Mouse (Mus musculus): ENCODE measurements around the gene Romo1. TPM values are rescaled to one million over a fixed set of nuclear protein-coding genes. Genes with fewer than 3 reads are reported as not detected.

The Romo1 gene
- polyA plus RNA-seq, 1 experiment = 507 TPM

DNA sequence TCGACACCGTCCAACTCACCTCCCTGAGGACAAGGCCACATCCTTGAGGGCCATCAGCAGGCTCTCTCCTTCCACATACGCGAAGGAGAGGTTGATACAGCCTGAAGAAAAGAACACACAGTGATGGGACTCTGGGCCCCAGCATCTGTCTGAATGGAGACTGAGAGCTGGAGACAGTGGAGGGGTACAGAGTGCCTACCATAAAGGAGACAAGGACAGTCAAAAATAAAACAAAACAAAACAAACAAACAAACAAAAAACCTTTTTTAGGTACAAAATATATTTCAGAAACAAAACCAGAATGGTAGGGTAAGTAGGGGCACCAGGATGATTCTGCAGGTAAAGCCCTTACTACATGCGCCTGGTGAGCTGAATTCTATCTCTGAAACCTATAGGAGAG lies 16.8 kb upstream of the Romo1 start, which contains the start of gene Gm28036:
TSS of gene Gm28036 (minus strand) at position 101 of the 400 bp plus-strand sequence.
- H3K27ac ChIP-seq (ENCODE audit: insufficient read depth, low read depth, low read length) = no peak within 1 kb of the TSS
- H3K36me3 ChIP-seq (ENCODE audit: control insufficient read depth, insufficient read depth, low read length) = no peaks in the 10 kb centered on the region; the same call in 1 of the 2 replicates
- no peaks in the 10 kb centered on the region for H3K27me3 ChIP-seq (replicated peaks; ENCODE audit: control insufficient read depth, insufficient read depth, low read length)
- WGBS = 96% methylated on average over 5 of the region's 5 CpGs
- no peaks in the 10 kb centered on the region for H3K4me1 ChIP-seq (ENCODE audit: control insufficient read depth, insufficient read depth, low read length)
- TF ChIP-seq CTCF (conservative IDR thresholded peaks at IDR 0.05; ENCODE audit: insufficient read depth, insufficient read length, low read depth, low read length) (no peak), POLR2A (IDR thresholded peaks at IDR 0.05; ENCODE audit: low read depth, low read length) (no peak)
- H3K4me3 ChIP-seq (ENCODE audit: insufficient read depth, low read depth, low read length) = no peak within 1 kb of the TSS
- DNase-seq = no peak

DNA sequence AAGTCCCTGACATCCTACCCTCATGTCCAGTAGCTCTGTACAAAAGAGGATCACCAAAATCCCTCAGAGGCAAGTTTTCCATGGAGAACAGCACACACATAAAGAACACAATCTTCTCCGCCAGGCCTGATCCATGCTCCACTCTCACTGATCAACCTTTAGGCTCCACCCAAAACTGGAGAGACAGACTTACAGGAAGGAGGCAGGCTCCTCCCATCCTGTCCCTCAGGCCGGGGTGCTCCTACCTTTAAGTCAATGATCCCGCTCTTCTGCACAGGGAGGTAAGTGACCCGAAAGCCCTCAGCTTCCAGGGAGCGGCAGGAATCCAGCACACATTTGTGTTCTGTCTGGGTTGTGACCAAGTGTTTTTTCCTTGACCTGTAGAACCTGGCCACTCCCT lies 9.7 kb upstream of the Romo1 start:
- Histone ChIP-seq H3K27me3 (replicated peaks; ENCODE audit: control insufficient read depth, insufficient read depth, low read length) (no peaks in the 10 kb centered on the region), H3K27ac (ENCODE audit: insufficient read depth, low read depth, low read length) (no peak overlapping the region), H3K4me1 (ENCODE audit: control insufficient read depth, insufficient read depth, low read length) (no peaks in the 10 kb centered on the region), H3K36me3 (ENCODE audit: control insufficient read depth, insufficient read depth, low read length) (no peaks in the 10 kb centered on the region; the same call in 1 of the 2 replicates), H3K4me3 (ENCODE audit: insufficient read depth, low read depth, low read length) (no peak overlapping the region)
- no peak for DNase-seq
- 74% methylated on average over 5 of the region's 5 CpGs for WGBS
- TF ChIP-seq POLR2A (IDR thresholded peaks at IDR 0.05; ENCODE audit: low read depth, low read length) (no peak), CTCF (conservative IDR thresholded peaks at IDR 0.05; ENCODE audit: insufficient read depth, insufficient read length, low read depth, low read length) (no peak)

DNA sequence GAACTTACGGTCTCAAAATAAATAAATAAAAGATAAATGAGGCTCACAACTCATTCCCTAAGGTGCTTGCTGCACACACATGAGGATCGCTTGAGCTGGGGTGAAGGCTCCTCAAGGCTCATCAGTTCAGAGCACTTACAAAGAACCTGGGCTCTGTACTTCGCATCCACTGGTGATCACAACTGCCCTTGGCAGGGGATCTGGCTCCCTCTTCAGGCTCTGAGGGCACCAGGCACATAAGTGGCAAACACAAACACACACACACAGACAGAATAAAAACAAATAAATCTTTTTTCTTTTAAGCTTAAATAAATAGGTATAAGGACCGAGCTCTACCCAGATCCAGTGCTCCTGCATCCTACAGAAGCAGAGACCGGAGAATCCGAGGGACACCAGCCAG lies 8.1 kb upstream of the Romo1 start:
- no peaks in the 10 kb centered on the region for H3K4me1 ChIP-seq (ENCODE audit: control insufficient read depth, insufficient read depth, low read length)

DNA sequence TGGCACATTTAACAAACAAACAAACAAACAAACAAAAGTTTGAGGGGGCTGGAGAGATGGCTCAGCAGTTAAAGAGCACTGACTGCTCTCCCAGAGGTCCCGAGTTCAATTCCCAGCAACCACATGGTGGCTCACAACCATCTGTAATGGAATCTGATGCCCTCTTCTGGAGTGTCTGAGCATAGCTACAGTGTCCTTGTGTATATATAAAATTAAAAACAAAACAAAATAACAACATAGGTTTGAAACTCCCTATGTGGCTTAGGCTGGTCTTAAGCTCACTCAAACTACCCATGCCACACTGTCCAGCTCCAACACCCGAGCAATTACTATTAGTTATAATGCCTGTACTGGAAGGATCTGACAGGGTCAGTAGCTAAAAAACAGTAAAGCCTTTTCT lies 1.0 kb upstream of the Romo1 start:
- WGBS = 69% methylated on average over 2 of the region's 2 CpGs
- Histone ChIP-seq H3K27me3 (replicated peaks; ENCODE audit: control insufficient read depth, insufficient read depth, low read length) (no peaks in the 10 kb centered on the region), H3K36me3 (ENCODE audit: control insufficient read depth, insufficient read depth, low read length) (peaks cover 7% of the 10 kb centered on the region; the same call in 1 of the 2 replicates), H3K4me1 (ENCODE audit: control insufficient read depth, insufficient read depth, low read length) (peaks cover 4% of the 10 kb centered on the region; the same call in 1 of the 2 replicates), H3K4me3 (ENCODE audit: insufficient read depth, low read depth, low read length) (no peak overlapping the region), H3K27ac (ENCODE audit: insufficient read depth, low read depth, low read length) (no peak overlapping the region)
- TF ChIP-seq POLR2A (IDR thresholded peaks at IDR 0.05; ENCODE audit: low read depth, low read length) (no peak), CTCF (conservative IDR thresholded peaks at IDR 0.05; ENCODE audit: insufficient read depth, insufficient read length, low read depth, low read length) (no peak)
- no peak for DNase-seq

More for the DNA sequence above, 8.1 kb upstream of the Romo1 start:
- Histone ChIP-seq H3K27ac (ENCODE audit: insufficient read depth, low read depth, low read length) (no peak overlapping the region), H3K4me3 (ENCODE audit: insufficient read depth, low read depth, low read length) (no peak overlapping the region), H3K27me3 (replicated peaks; ENCODE audit: control insufficient read depth, insufficient read depth, low read length) (no peaks in the 10 kb centered on the region), H3K36me3 (ENCODE audit: control insufficient read depth, insufficient read depth, low read length) (no peaks in the 10 kb centered on the region; the same call in 1 of the 2 replicates)
- TF ChIP-seq CTCF (conservative IDR thresholded peaks at IDR 0.05; ENCODE audit: insufficient read depth, insufficient read length, low read depth, low read length) (peak; percentile 49), POLR2A (IDR thresholded peaks at IDR 0.05; ENCODE audit: low read depth, low read length) (no peak)
- no peak for DNase-seq
- WGBS = 91% methylated on average over 6 of the region's 6 CpGs

DNA sequence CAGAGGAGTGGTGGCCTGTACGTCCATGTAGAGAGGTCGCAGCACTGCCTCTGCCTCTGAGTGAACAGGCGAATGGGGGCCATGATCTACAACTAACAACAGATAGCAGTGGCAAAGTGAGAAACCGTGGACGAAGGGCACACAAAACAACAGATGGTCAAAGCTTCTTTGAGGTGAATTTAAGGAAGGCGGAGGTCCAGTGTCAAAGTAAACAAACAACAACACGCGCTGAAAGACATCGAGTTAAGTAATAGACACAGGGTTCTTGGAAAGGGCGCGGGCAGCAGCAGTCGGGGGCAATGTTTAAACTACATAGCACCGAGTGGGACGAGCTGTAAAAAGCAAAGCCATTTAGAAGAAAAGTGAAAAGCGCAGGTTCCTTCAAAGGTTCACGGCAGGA lies 472 bp upstream of the Romo1 start:
- Histone ChIP-seq H3K4me1 (ENCODE audit: control insufficient read depth, insufficient read depth, low read length) (peaks cover 4% of the 10 kb centered on the region; the same call in 1 of the 2 replicates), H3K36me3 (ENCODE audit: control insufficient read depth, insufficient read depth, low read length) (peaks cover 9% of the 10 kb centered on the region), H3K27me3 (replicated peaks; ENCODE audit: control insufficient read depth, insufficient read depth, low read length) (no peaks in the 10 kb centered on the region), H3K27ac (ENCODE audit: insufficient read depth, low read depth, low read length) (no peak overlapping the region), H3K4me3 (ENCODE audit: insufficient read depth, low read depth, low read length) (peak overlapping the region; percentile 64)
- peak; percentile 36 for DNase-seq
- no peak for TF ChIP-seq CTCF (conservative IDR thresholded peaks at IDR 0.05; ENCODE audit: insufficient read depth, insufficient read length, low read depth, low read length)
- no peak for TF ChIP-seq POLR2A (IDR thresholded peaks at IDR 0.05; ENCODE audit: low read depth, low read length)
- WGBS = 2% methylated on average over 16 of the region's 16 CpGs

DNA sequence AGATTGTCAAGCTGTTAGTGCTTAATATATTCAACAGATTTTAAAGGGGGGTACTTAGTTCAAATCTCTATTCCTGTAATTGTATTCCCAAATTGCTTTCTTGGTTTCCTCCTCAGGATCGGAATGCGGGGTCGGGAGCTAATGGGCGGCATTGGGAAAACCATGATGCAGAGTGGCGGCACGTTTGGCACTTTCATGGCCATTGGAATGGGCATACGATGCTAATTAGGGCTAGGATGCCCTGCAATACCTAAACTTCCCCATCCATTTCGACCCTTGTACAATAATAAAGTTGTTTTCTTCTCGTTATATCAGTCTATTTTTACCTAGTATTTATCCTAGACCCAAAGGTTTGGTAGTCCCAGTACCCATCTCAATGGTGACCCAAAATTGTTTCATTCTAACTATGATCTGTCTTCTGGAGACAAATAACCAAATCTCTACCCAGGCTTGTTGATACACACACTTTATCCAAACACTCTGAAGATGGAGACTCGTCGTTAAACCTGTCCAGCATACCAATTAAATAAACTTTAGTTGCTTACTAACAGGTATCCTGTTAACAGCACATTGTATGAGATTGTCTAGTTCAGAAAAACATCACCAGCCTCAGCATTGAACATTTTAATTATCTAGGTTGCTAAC lies 1.8 kb downstream of the Romo1 start:
- H3K27me3 ChIP-seq (replicated peaks; ENCODE audit: control insufficient read depth, insufficient read depth, low read length) = no peaks in the 10 kb centered on the region
- WGBS = 42% methylated on average over 11 of the region's 11 CpGs
- no peak for DNase-seq

DNA sequence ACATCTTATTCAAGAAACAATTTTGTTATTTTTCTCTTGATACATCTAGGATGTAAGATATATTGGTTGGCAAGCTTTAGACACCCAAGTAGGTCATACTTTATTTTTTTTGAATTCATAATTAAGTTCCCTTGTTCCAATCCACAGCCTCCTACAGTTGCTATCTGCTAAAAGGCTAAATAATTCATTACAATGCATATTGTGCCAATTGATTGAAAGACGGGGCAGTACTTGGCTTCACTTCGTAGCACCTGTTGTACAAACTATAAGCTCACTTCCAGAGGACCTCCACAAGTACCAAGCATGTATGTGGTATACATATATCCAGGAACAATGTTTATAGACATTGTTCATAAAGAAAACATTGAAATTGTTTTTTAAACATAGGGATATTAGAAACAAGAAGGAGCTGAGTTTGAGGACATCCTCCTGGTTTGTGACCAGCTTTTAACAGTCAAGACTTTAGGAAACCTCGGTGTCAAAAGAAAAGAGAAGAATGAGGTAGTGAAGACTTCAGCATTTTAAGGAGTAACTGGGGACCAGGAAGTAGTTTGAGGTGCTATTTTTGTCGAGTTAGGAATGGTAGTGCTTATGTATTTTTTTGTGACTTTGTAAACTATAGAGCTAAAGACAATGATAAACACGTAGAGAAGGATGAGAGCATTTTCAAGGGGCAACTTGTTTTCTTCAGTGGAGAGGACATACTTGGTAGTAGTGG lies 2.6 kb downstream of the Romo1 start:
- H3K27me3 ChIP-seq (replicated peaks; ENCODE audit: control insufficient read depth, insufficient read depth, low read length) = no peaks in the 10 kb centered on the region
- H3K4me1 ChIP-seq (ENCODE audit: control insufficient read depth, insufficient read depth, low read length) = peaks cover 4% of the 10 kb centered on the region; the same call in 1 of the 2 replicates
- no peak overlapping the region for H3K27ac ChIP-seq (ENCODE audit: insufficient read depth, low read depth, low read length)
- no peak for DNase-seq
- peaks cover 17% of the 10 kb centered on the region for H3K36me3 ChIP-seq (ENCODE audit: control insufficient read depth, insufficient read depth, low read length)
- no peak overlapping the region for H3K4me3 ChIP-seq (ENCODE audit: insufficient read depth, low read depth, low read length)
- WGBS = 59% methylated on average over 5 of the region's 5 CpGs
- TF ChIP-seq POLR2A (IDR thresholded peaks at IDR 0.05; ENCODE audit: low read depth, low read length) (no peak), CTCF (conservative IDR thresholded peaks at IDR 0.05; ENCODE audit: insufficient read depth, insufficient read length, low read depth, low read length) (no peak)

More for the DNA sequence above, 1.8 kb downstream of the Romo1 start:
- no peak overlapping the region for H3K4me3 ChIP-seq (ENCODE audit: insufficient read depth, low read depth, low read length)
- H3K4me1 ChIP-seq (ENCODE audit: control insufficient read depth, insufficient read depth, low read length) = peaks cover 4% of the 10 kb centered on the region; the same call in 1 of the 2 replicates
- no peak for TF ChIP-seq CTCF (conservative IDR thresholded peaks at IDR 0.05; ENCODE audit: insufficient read depth, insufficient read length, low read depth, low read length)
- TF ChIP-seq POLR2A (IDR thresholded peaks at IDR 0.05; ENCODE audit: low read depth, low read length) = no peak
- peaks cover 16% of the 10 kb centered on the region for H3K36me3 ChIP-seq (ENCODE audit: control insufficient read depth, insufficient read depth, low read length)
- no peak overlapping the region for H3K27ac ChIP-seq (ENCODE audit: insufficient read depth, low read depth, low read length)

All from kidney, adult 2 months (tissue).